Mouse (Mus musculus) midbrain, postnatal 0 days (tissue): ENCODE results near the gene Zfp616. TPM values are rescaled to one million over a fixed set of nuclear protein-coding genes. Genes with fewer than 3 reads are reported as not detected.
A peak's percentile ranks its signal among the peaks of the same experiment; 100 is the strongest.

Experiments used
- ATAC-seq: fragments of 200-750 bp; cut with Nextera tagmentation; 2 replicates; pipeline ENCODE4 v1.8.0; 2017; ENCODE audit warnings: moderate number of reproducible peaks, mild to moderate bottlenecking, moderate TSS enrichment, moderate library complexity; ENCODE audit not compliant: low FRiP score
- DNase-seq: peaks from one replicate; pipeline ENCODE4 v3.0.0-alpha.2; 2015; ENCODE audit warnings: low spot score
- H3K27ac ChIP-seq: fragments of 300-500 bp; sonication (generic); 2 replicates; pipeline ENCODE4 v1.5.1; 2014; ENCODE audit warnings: low read depth, mild to moderate bottlenecking, low read length, mixed read lengths
- H3K27me3 ChIP-seq: fragments of 300-500 bp; sonication (generic); 2 replicates; pipeline ENCODE4 v1.6.1; 2014; ENCODE audit warnings: low read length, control low read depth, mixed read lengths; ENCODE audit not compliant: insufficient read depth
- H3K36me3 ChIP-seq: fragments of 300-500 bp; sonication (generic); 2 replicates; pipeline ENCODE4 v1.6.1; 2014; ENCODE audit warnings: low read length, control low read depth, mixed read lengths; ENCODE audit not compliant: insufficient read depth
- H3K4me1 ChIP-seq: fragments of 300-500 bp; sonication (generic); 2 replicates; pipeline ENCODE4 v1.6.1; 2014; ENCODE audit warnings: mild to moderate bottlenecking, control low read depth, antibody characterized with exemption, low read length, mixed read lengths; ENCODE audit not compliant: insufficient read depth
- H3K4me2 ChIP-seq: fragments of 300-500 bp; sonication (generic); 2 replicates; pipeline ENCODE4 v1.6.1; 2014; ENCODE audit warnings: low read depth, mild to moderate bottlenecking, low read length, mixed read lengths; ENCODE audit not compliant: poor library complexity, severe bottlenecking
- H3K4me3 ChIP-seq: fragments of 300-500 bp; sonication (generic); 2 replicates; pipeline ENCODE4 v1.5.1; 2014; ENCODE audit warnings: low read depth, mild to moderate bottlenecking, low read length, moderate library complexity
- H3K9ac ChIP-seq: fragments of 300-500 bp; sonication (generic); replicated peaks from 2 replicates; pipeline ENCODE4 v1.6.1; 2014; ENCODE audit warnings: mild to moderate bottlenecking, low read length, moderate library complexity, mixed read lengths; ENCODE audit not compliant: poor library complexity, severe bottlenecking
- H3K9me3 ChIP-seq: fragments of 300-500 bp; sonication (generic); 2 replicates; pipeline ENCODE4 v1.6.1; 2016; ENCODE audit warnings: low read length, control low read depth
- CTCF ChIP-seq: IDR thresholded peaks from 2 replicates; pipeline ENCODE4 v1.5.1; 2016; ENCODE audit warnings: antibody characterized with exemption, mild to moderate bottlenecking
- WGBS: fragments of 180-500 bp; shearing (Covaris S2); extraction: QIAGEN DNeasy Blood & Tissue Kit; methylation state at CpG from one replicate; pipeline ENCODE4 v1.1.7; 2014; 5-methylcytosine and 5-hydroxymethylcytosine counted together
- polyA plus RNA-seq: library from polyadenylated mRNA; unstranded; fragments of >200 nt; fragmentation: Nextera tagmentation; extraction: Ambion mirVana; gene quantifications from 2 replicates; pipeline ENCODE4 v1.2.1, GENCODE M21; 2015
- total RNA-seq: library from RNA; depleted of rRNA; stranded (reverse); fragments of >200 nt; gene quantifications from 2 replicates; pipeline ENCODE4 v1.2.3, GENCODE M21; 2014; rRNA removed

Gene Zfp616
- not detected in 2 replicates for total RNA-seq
- not detected in 2 replicates for polyA plus RNA-seq

- H3K36me3 ChIP-seq = no peaks in the 10 kb centered on the region
- H3K4me3 ChIP-seq = no peak within 1 kb of the TSS
- 90% methylated on average over 1 of the region's 1 CpGs for whole genome bisulfite sequencing
- TF ChIP-seq CTCF = no peak
- H3K27me3 ChIP-seq = no peaks in the 10 kb centered on the region
- H3K4me2 ChIP-seq = no peak within 1 kb of the TSS
- no peaks in the 10 kb centered on the region for H3K4me1 ChIP-seq
- H3K9me3 ChIP-seq = peaks cover 14% of the 10 kb centered on the region
- H3K27ac ChIP-seq = no peak within 1 kb of the TSS
- no peak within 1 kb of the TSS for H3K9ac ChIP-seq
- DNase-seq (no peak), ATAC-seq (no peak)
These were observed at the start of gene Zfp616 for GRCm38 (mm10) chr11:74069655-74070054. Gene Zfp616, plus strand, starts transcription at chr11:74069955.

- H3K4me3 ChIP-seq = no peak overlapping the region
- WGBS = 72% methylated on average over 3 of the region's 3 CpGs
- no peaks in the 10 kb centered on the region for H3K36me3 ChIP-seq
- TF ChIP-seq CTCF = no peak
- no peaks in the 10 kb centered on the region for H3K4me1 ChIP-seq
- ATAC-seq (no peak), DNase-seq (no peak)
- no peak overlapping the region for H3K27ac ChIP-seq
- H3K4me2 ChIP-seq = no peak overlapping the region
- H3K9me3 ChIP-seq = 0 out of 2 replicates have a peak, but pooled peaks cover 9% of the 10 kb centered on the region
- no peak overlapping the region for H3K9ac ChIP-seq
- H3K27me3 ChIP-seq = no peaks in the 10 kb centered on the region
These were observed 18.4 kb upstream of the Zfp616 start for GRCm38 (mm10) chr11:74051347-74051746.

- ATAC-seq (no peak), DNase-seq (no peak)
- Histone ChIP-seq H3K9me3 (peaks cover 21% of the 10 kb centered on the region; the same call in 1 of the 2 replicates), H3K4me2 (no peak within 1 kb of the TSS), H3K36me3 (no peaks in the 10 kb centered on the region), H3K27ac (no peak within 1 kb of the TSS), H3K9ac (no peak within 1 kb of the TSS), H3K4me3 (no peak within 1 kb of the TSS), H3K4me1 (no peaks in the 10 kb centered on the region), H3K27me3 (no peaks in the 10 kb centered on the region)
- no peak for TF ChIP-seq CTCF
- 85% methylated on average over 2 of the region's 2 CpGs for WGBS
These were observed 13.3 kb upstream of the Zfp616 start, which contains the start of the genes Olfr139 and Olfr399 for GRCm38 (mm10) chr11:74056451-74056850. Gene Olfr139, minus strand, starts transcription at chr11:74056551. Gene Olfr399, minus strand, starts transcription at chr11:74056615.

GRCm38 (mm10) chr11:74100724-74101123 lies 31.0 kb downstream of the Zfp616 start:
- Histone ChIP-seq H3K27me3 (no peaks in the 10 kb centered on the region), H3K27ac (no peak overlapping the region), H3K4me2 (no peak overlapping the region), H3K9ac (no peak overlapping the region), H3K4me1 (no peaks in the 10 kb centered on the region), H3K9me3 (peaks cover 7% of the 10 kb centered on the region), H3K36me3 (no peaks in the 10 kb centered on the region), H3K4me3 (no peak overlapping the region)
- 69% methylated on average over 2 of the region's 2 CpGs for WGBS
- ATAC-seq (no peak), DNase-seq (no peak)
- TF ChIP-seq CTCF = no peak

- Histone ChIP-seq H3K36me3 (no peaks in the 10 kb centered on the region), H3K9ac (no peak overlapping the region), H3K27ac (no peak overlapping the region), H3K4me3 (no peak overlapping the region), H3K27me3 (no peaks in the 10 kb centered on the region), H3K9me3 (peaks cover 7% of the 10 kb centered on the region), H3K4me2 (no peak overlapping the region), H3K4me1 (no peaks in the 10 kb centered on the region)
- no peak for ATAC-seq
- 40% methylated on average over 2 of the region's 2 CpGs for whole genome bisulfite sequencing
- no peak for DNase-seq
- TF ChIP-seq CTCF = no peak
These were observed 31.8 kb downstream of the Zfp616 start for GRCm38 (mm10) chr11:74101507-74101906.

- DNase-seq = peak; percentile 30
- H3K36me3 ChIP-seq = no peaks in the 10 kb centered on the region
- no peak overlapping the region for H3K4me3 ChIP-seq
- H3K4me1 ChIP-seq = no peaks in the 10 kb centered on the region
- no peak overlapping the region for H3K27ac ChIP-seq
- H3K4me2 ChIP-seq = no peak overlapping the region
- no peak for ATAC-seq
- no peaks in the 10 kb centered on the region for H3K27me3 ChIP-seq
- WGBS = 44% methylated on average over 5 of the region's 5 CpGs
- H3K9me3 ChIP-seq = peaks cover 10% of the 10 kb centered on the region; the same call in 1 of the 2 replicates
- no peak overlapping the region for H3K9ac ChIP-seq
- no peak for TF ChIP-seq CTCF
These were observed 35.3 kb downstream of the Zfp616 start for GRCm38 (mm10) chr11:74105066-74105465.
